Mouse (Mus musculus): Measurements from ENCODE around the gene Hdhd5. TPM values are rescaled to one million over a fixed set of nuclear protein-coding genes. Genes with fewer than 3 reads are reported as not detected.

The Hdhd5 gene
- polyA plus RNA-seq, 2 experiments: 5.6 to 8.4 TPM

GRCm38 (mm10) chr6:120469770-120470169 lies 61.3 kb downstream of the Hdhd5 start:
- DNase-seq (ENCODE audit: low read depth in 3 of 3, low spot score in 3 of 3) (no peak), ATAC-seq (ENCODE audit: insufficient read depth) (no peak)
- Histone ChIP-seq H3K9ac (replicated peaks) (no peak overlapping the region), H3K4me1 (replicated peaks; ENCODE audit: control insufficient read depth in 2 of 2, insufficient read depth in 2 of 2, low read length in 1 of 2) (peaks cover 7 to 29% of the 10 kb centered on the region in 2 experiments), H3K4me2 (ENCODE audit: low read depth) (no peak overlapping the region), H3K9me3 (ENCODE audit: control insufficient read depth, low read length) (no peaks in the 10 kb centered on the region), H3K36me3 (replicated peaks; ENCODE audit: control insufficient read depth, insufficient read depth, low read depth) (peaks cover under 1% of the 10 kb centered on the region; the same call in 1 of the 2 replicates), H3K4me3 (ENCODE audit: insufficient read depth in 1 of 2, low read depth in 2 of 2, low read length in 2 of 2) (no peak overlapping the region), H3K27ac (no peak overlapping the region), H3K27me3 (ENCODE audit: control insufficient read depth, insufficient read depth, low read length) (no peaks in the 10 kb centered on the region)
- TF ChIP-seq EP300 (IDR thresholded peaks at IDR 0.05; ENCODE audit: low read depth): no peak
- no peak for TF ChIP-seq CTCF (IDR thresholded peaks at IDR 0.05; ENCODE audit: low read depth)

DNA sequence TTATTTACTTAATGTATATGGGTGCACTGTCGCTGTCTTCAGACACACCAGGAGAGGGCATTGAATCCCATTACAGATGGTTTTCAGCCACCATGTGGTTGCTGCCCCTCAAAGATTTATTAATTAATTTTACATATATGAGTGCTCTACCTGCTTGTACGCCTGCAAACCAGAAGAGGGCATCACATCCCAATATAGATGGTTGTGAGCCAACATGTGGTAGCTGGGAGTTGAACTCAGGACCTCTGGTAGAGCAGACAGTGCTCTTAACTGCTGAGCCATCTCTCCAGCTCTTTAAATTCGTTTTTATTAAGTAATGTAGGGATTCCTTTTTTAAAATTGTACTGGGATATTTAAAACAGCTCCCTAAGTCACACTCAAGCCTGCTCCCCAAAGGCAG lies 61.9 kb downstream of the Hdhd5 start:
- DNase-seq (ENCODE audit: low read depth in 3 of 3, low spot score in 3 of 3) (no peak), ATAC-seq (ENCODE audit: insufficient read depth) (no peak)
- H3K9me3 ChIP-seq (ENCODE audit: control insufficient read depth, low read length): no peaks in the 10 kb centered on the region
- 50% methylated on average over 3 of the region's 3 CpGs for WGBS (ENCODE audit: insufficient replicate concordance)
- H3K27me3 ChIP-seq (ENCODE audit: control insufficient read depth, insufficient read depth, low read length): no peaks in the 10 kb centered on the region
- TF ChIP-seq EP300 (IDR thresholded peaks at IDR 0.05; ENCODE audit: low read depth): no peak
- TF ChIP-seq CTCF (IDR thresholded peaks at IDR 0.05; ENCODE audit: low read depth): peak; percentile 39; the same call in 1 of the 2 replicates
- H3K4me1 ChIP-seq (replicated peaks; ENCODE audit: control insufficient read depth in 2 of 2, insufficient read depth in 2 of 2, low read length in 1 of 2): peaks cover 8 to 34% of the 10 kb centered on the region in 2 experiments
- no peaks in the 10 kb centered on the region; the same call in 1 of the 2 replicates for H3K36me3 ChIP-seq (replicated peaks; ENCODE audit: control insufficient read depth, insufficient read depth, low read depth)
- H3K9ac ChIP-seq (replicated peaks): no peak overlapping the region
- H3K4me2 ChIP-seq (ENCODE audit: low read depth): no peak overlapping the region
- no peak overlapping the region for H3K4me3 ChIP-seq (ENCODE audit: insufficient read depth in 1 of 2, low read depth in 2 of 2, low read length in 2 of 2)
- H3K27ac ChIP-seq: no peak overlapping the region

DNA sequence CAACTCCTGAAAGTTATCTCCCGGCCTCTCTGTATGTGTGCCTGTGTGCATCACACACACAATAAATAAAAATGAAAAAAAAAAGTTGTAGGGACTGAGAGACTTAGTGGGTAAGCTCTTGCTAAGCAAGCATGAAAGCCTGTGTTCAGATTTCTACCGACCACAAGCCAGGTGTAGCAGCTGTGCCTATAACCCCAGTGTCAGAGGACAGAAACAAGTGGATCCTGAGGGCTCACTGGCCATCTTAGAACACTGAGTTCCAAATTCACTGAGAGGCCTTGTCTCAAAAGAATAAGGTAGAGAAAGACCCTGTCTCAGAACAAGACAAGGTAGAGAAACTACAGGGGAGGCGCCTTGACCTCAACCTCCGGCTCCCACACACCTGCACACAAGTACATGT lies 62.9 kb downstream of the Hdhd5 start:
- Histone ChIP-seq H3K4me2 (ENCODE audit: low read depth) (no peak overlapping the region), H3K4me3 (ENCODE audit: insufficient read depth in 1 of 2, low read depth in 2 of 2, low read length in 2 of 2) (no peak overlapping the region), H3K4me1 (replicated peaks; ENCODE audit: control insufficient read depth in 2 of 2, insufficient read depth in 2 of 2, low read length in 1 of 2) (peaks cover 11 to 33% of the 10 kb centered on the region in 2 experiments), H3K36me3 (replicated peaks; ENCODE audit: control insufficient read depth, insufficient read depth, low read depth) (no peaks in the 10 kb centered on the region), H3K9me3 (ENCODE audit: control insufficient read depth, low read length) (no peaks in the 10 kb centered on the region), H3K9ac (replicated peaks) (no peak overlapping the region), H3K27ac (no peak overlapping the region), H3K27me3 (ENCODE audit: control insufficient read depth, insufficient read depth, low read length) (no peaks in the 10 kb centered on the region)
- no peak for DNase-seq (ENCODE audit: low read depth in 3 of 3, low spot score in 3 of 3)
- no peak for ATAC-seq (ENCODE audit: insufficient read depth)
- 80% methylated on average over 4 of the region's 4 CpGs for WGBS (ENCODE audit: insufficient replicate concordance)
- TF ChIP-seq CTCF (IDR thresholded peaks at IDR 0.05; ENCODE audit: low read depth): no peak
- no peak for TF ChIP-seq EP300 (IDR thresholded peaks at IDR 0.05; ENCODE audit: low read depth)

- no peak overlapping the region; the same call in 1 of the 2 replicates for H3K27ac ChIP-seq
- H3K4me3 ChIP-seq (ENCODE audit: insufficient read depth in 1 of 2, low read depth in 2 of 2, low read length in 2 of 2): no peak overlapping the region
- H3K9ac ChIP-seq (replicated peaks): no peak overlapping the region
- 13% methylated on average over 10 of the region's 10 CpGs for WGBS (ENCODE audit: insufficient replicate concordance)
- H3K9me3 ChIP-seq (ENCODE audit: control insufficient read depth, low read length): no peaks in the 10 kb centered on the region
- DNase-seq (ENCODE audit: low read depth in 3 of 3, low spot score in 3 of 3): no peak
- H3K36me3 ChIP-seq (replicated peaks; ENCODE audit: control insufficient read depth, insufficient read depth, low read depth): no peaks in the 10 kb centered on the region
- no peaks in the 10 kb centered on the region for H3K27me3 ChIP-seq (ENCODE audit: control insufficient read depth, insufficient read depth, low read length)
- no peak; the same call in 1 of the 2 replicates for TF ChIP-seq CTCF (IDR thresholded peaks at IDR 0.05; ENCODE audit: low read depth)
- no peak for TF ChIP-seq EP300 (IDR thresholded peaks at IDR 0.05; ENCODE audit: low read depth)
- peaks cover 11 to 32% of the 10 kb centered on the region in 2 experiments for H3K4me1 ChIP-seq (replicated peaks; ENCODE audit: control insufficient read depth in 2 of 2, insufficient read depth in 2 of 2, low read length in 1 of 2)
- H3K4me2 ChIP-seq (ENCODE audit: low read depth): peak overlapping the region; percentile 28; the same call in 1 of the 2 replicates
- ATAC-seq (ENCODE audit: insufficient read depth): no peak
Observed at GRCm38 (mm10) chr6:120466609-120467329, 64.3 kb downstream of the Hdhd5 start.

DNA sequence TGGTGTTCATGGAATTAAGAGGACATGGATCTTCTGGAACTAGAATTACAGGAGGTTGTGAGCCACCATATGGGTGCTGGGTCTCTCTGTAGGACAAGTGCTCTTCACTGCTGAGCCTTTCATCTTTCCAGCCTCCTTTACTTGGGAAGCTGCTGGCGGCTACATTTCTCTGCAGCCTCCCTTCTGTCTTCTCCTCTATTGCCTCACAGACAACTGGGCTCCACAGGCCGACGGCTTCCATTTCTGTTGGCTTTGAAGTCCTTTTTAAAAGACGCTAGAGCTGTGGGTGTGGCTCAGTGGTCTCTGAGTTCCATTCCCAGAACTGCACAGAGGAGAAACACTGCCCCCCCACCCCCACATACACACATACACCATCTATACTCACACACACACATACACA lies 65.7 kb downstream of the Hdhd5 start:
- H3K9ac ChIP-seq (replicated peaks): no peak overlapping the region
- DNase-seq (ENCODE audit: low read depth in 3 of 3, low spot score in 3 of 3) (no peak), ATAC-seq (ENCODE audit: insufficient read depth) (no peak)
- H3K4me2 ChIP-seq (ENCODE audit: low read depth): peak overlapping the region; percentile 93
- no peaks in the 10 kb centered on the region for H3K9me3 ChIP-seq (ENCODE audit: control insufficient read depth, low read length)
- no peak overlapping the region for H3K4me3 ChIP-seq (ENCODE audit: insufficient read depth in 1 of 2, low read depth in 2 of 2, low read length in 2 of 2)
- 22% methylated on average over 4 of the region's 4 CpGs for WGBS (ENCODE audit: insufficient replicate concordance)
- H3K27me3 ChIP-seq (ENCODE audit: control insufficient read depth, insufficient read depth, low read length): no peaks in the 10 kb centered on the region
- peaks cover 11 to 29% of the 10 kb centered on the region in 2 experiments for H3K4me1 ChIP-seq (replicated peaks; ENCODE audit: control insufficient read depth in 2 of 2, insufficient read depth in 2 of 2, low read length in 1 of 2)
- H3K36me3 ChIP-seq (replicated peaks; ENCODE audit: control insufficient read depth, insufficient read depth, low read depth): no peaks in the 10 kb centered on the region
- H3K27ac ChIP-seq: no peak overlapping the region
- TF ChIP-seq EP300 (IDR thresholded peaks at IDR 0.05; ENCODE audit: low read depth): no peak
- no peak for TF ChIP-seq CTCF (IDR thresholded peaks at IDR 0.05; ENCODE audit: low read depth)
